Comparison of ENCODE assay signal across 7 mouse cellular contexts in the genomic region with DNA sequence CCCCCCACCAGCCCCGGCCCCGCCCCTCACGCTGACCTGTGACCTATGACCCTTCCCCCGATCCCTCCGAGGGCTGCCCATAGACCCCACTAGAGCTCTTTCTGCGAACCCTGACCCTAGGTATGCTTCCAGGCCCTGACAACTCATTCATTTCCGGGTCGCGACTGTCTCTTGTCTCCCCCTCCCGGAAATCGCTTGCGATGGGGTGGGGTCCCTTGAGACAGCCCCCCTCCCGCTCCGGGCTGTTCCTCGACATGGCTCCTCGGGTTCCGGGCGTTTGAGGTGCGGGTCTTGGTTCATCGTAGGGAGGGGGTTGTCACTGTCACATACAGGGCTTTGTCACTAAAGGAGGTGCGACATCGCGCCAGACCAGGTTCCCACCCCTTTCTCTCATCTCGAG. TPM values are rescaled to one million over a fixed set of nuclear protein-coding genes. Genes with fewer than 3 reads are reported as not detected.
DNase-seq lines count a peak whose midpoint lies in the region; TF ChIP-seq lines count a peak whose summit lies in the region.

No protein-coding gene starts in this region.

- H3K79me2 ChIP-seq in CH12.LX (replicated peaks; ENCODE audit: control insufficient read depth, extremely low read depth, insufficient read depth, poor library complexity, severe bottlenecking), result peaks cover 26% of the 10 kb centered on the region

- no peak overlapping the region for H3K27ac ChIP-seq in CH12.LX (ENCODE audit: insufficient read depth, low read depth)
- peak overlapping the region; percentile 92 for H3K27ac ChIP-seq in embryonic facial prominence, embryonic 10.5 days (replicated peaks)

- TF ChIP-seq EP300 in CH12.LX (IDR thresholded peaks at IDR 0.05; ENCODE audit: low read length), result no peak

- peak overlapping the region; percentile 73 to 81 (median 80) for H3K4me3 ChIP-seq in CH12.LX (replicated peaks in 1 of 3; ENCODE audit: low read depth in 2 of 3, low read length in 2 of 3, poor library complexity in 1 of 3)
- peak overlapping the region; percentile 99 for H3K4me3 ChIP-seq in embryonic facial prominence, embryonic 10.5 days

- H3K4me1 ChIP-seq in CH12.LX (ENCODE audit: control insufficient read depth in 1 of 2, insufficient read depth in 2 of 2), result peaks cover 9 to 30% of the 10 kb centered on the region in 2 experiments
- peaks cover 28% of the 10 kb centered on the region for H3K4me1 ChIP-seq in embryonic facial prominence, embryonic 10.5 days

- dilution Hi-C loops in CH12.LX (cut with MboI; ENCODE audit: extremely low pct_ligation_motif_present, extremely low pct_unique_long_range_greater_than_20kb, low sequenced_read_pairs), result no loop called here

- in situ Hi-C loops in CH12.LX (cut with MboI; ENCODE audit: low pct_ligation_motif_present, low pct_unique_long_range_greater_than_20kb, low sequenced_read_pairs), result loop anchor here (5.0 kb wide), 1 partner anchor 37 kb away; no protein-coding TSS in a partner anchor

- intact Hi-C loops in left cerebral cortex, postnatal 14 days (cut with DNase I), result no loop called here

- H3K36me3 ChIP-seq in CH12.LX (replicated peaks in 1 of 2; ENCODE audit: control insufficient read depth in 1 of 2, insufficient read depth in 1 of 2, low read length in 1 of 2), result peaks cover 36 to 60% of the 10 kb centered on the region in 2 experiments
- H3K36me3 ChIP-seq in embryonic facial prominence, embryonic 10.5 days (replicated peaks), result peaks cover 59% of the 10 kb centered on the region

- no peaks in the 10 kb centered on the region for H3K9me3 ChIP-seq in CH12.LX (replicated peaks; ENCODE audit: low read length)
- no peaks in the 10 kb centered on the region for H3K9me3 ChIP-seq in embryonic facial prominence, embryonic 10.5 days

- peak; percentile 42 for DNase-seq in 3134 (ENCODE audit: extremely low read depth, insufficient read length, low spot score)
- no peak for DNase-seq in CH12.LX (ENCODE audit: extremely low read depth)
- peak; percentile 70 for DNase-seq in embryonic facial prominence, embryonic 10.5 days (ENCODE audit: low spot score)
- DNase-seq in heart, postnatal 4 days, result peak; percentile 64
- peak; percentile 60 to 67 for DNase-seq in left cerebral cortex, postnatal 14 days (ENCODE audit: low spot score in 2 of 2)
- peak; percentile 59 for DNase-seq in mesoderm, embryonic 11.5 days (ENCODE audit: low read depth, low spot score)
- DNase-seq in spleen, postnatal 36 days (ENCODE audit: low spot score in 2 of 2), result peak; percentile 50 to 64

- no peak for TF ChIP-seq RAD21 in CH12.LX (IDR thresholded peaks at IDR 0.05; ENCODE audit: low read depth, low read length)

- peak overlapping the region; percentile 80 for H3K4me2 ChIP-seq in CH12.LX (ENCODE audit: insufficient read depth, low read depth, poor library complexity, severe bottlenecking)

- WGBS in embryonic facial prominence, embryonic 10.5 days, result under 1% methylated on average over 24 of the region's 24 CpGs

- peak overlapping the region; percentile 89 for H3K9ac ChIP-seq in CH12.LX (ENCODE audit: insufficient read depth, low read depth)

- no peak; the same call in 1 of the 2 replicates for TF ChIP-seq POLR2A in CH12.LX (IDR thresholded peaks at IDR 0.05; ENCODE audit: low read depth, low read length)

- no peak for TF ChIP-seq CTCF in CH12.LX (conservative IDR thresholded peaks at IDR 0.05 in 1 of 2, IDR thresholded peaks at IDR 0.05 in 1 of 2; ENCODE audit: low read depth in 2 of 2, low read length in 2 of 2)

- H3K27me3 ChIP-seq in CH12.LX (replicated peaks), result no peaks in the 10 kb centered on the region
- H3K27me3 ChIP-seq in embryonic facial prominence, embryonic 10.5 days (replicated peaks; ENCODE audit: low read depth, poor library complexity, severe bottlenecking), result no peaks in the 10 kb centered on the region

TF ChIP-seq in CH12.LX, 34 proteins besides CTCF, POLR2A, EP300 and RAD21:
- TF ChIP-seq ELF1 (IDR thresholded peaks at IDR 0.05; ENCODE audit: low read depth, low read length) (peak; percentile 78), JUND (conservative IDR thresholded peaks at IDR 0.05; ENCODE audit: low read depth, low read length) (no peak), MEF2A (IDR thresholded peaks at IDR 0.05; ENCODE audit: borderline replicate concordance, low read depth, low read length) (no peak), E2F4 (IDR thresholded peaks at IDR 0.05; ENCODE audit: insufficient replicate concordance, low read depth, low read length) (no peak), ETS1 (conservative IDR thresholded peaks at IDR 0.05; ENCODE audit: low read depth, low read length) (no peak), SMC3 (IDR thresholded peaks at IDR 0.05; ENCODE audit: low read depth, low read length) (no peak), JUN (IDR thresholded peaks at IDR 0.05; ENCODE audit: insufficient read depth, low read depth, low read length) (no peak), HCFC1 (IDR thresholded peaks at IDR 0.05; ENCODE audit: low read depth, low read length) (peak; percentile 71), ZC3H11A (IDR thresholded peaks at IDR 0.05; ENCODE audit: low read depth, low read length) (no peak), PAX5 (IDR thresholded peaks at IDR 0.05; ENCODE audit: low read length) (no peak), TBP (conservative IDR thresholded peaks at IDR 0.05; ENCODE audit: low read depth, low read length) (no peak), NRF1 (IDR thresholded peaks at IDR 0.05; ENCODE audit: low read depth, low read length) (no peak), MYC (IDR thresholded peaks at IDR 0.05; ENCODE audit: low read depth, low read length) (no peak), GABPA (IDR thresholded peaks at IDR 0.05; ENCODE audit: insufficient replicate concordance, low read depth, low read length) (no peak), UBTF (IDR thresholded peaks at IDR 0.05; ENCODE audit: low read depth, low read length) (no peak), POLR2AphosphoS2 (IDR thresholded peaks at IDR 0.05; ENCODE audit: low read depth, low read length) (no peak), CHD1 (IDR thresholded peaks at IDR 0.05; ENCODE audit: low read depth, low read length) (no peak), CHD2 (IDR thresholded peaks at IDR 0.05; ENCODE audit: low read length) (peak; percentile 67; the same call in 1 of the 2 replicates), KAT2A (IDR thresholded peaks at IDR 0.05; ENCODE audit: insufficient replicate concordance, low read length) (no peak), TCF12 (IDR thresholded peaks at IDR 0.05; ENCODE audit: low read depth, low read length) (no peak), MXI1 (IDR thresholded peaks at IDR 0.05; ENCODE audit: low read depth, low read length) (peak; percentile 30; the same call in 1 of the 2 replicates), ZNF384 (IDR thresholded peaks at IDR 0.05; ENCODE audit: low read depth, low read length) (no peak), SIN3A (IDR thresholded peaks at IDR 0.05; ENCODE audit: low read length) (peak; percentile 75), MAZ (IDR thresholded peaks at IDR 0.05; ENCODE audit: low read depth, low read length) (peak; percentile 57), NELFE (IDR thresholded peaks at IDR 0.05; ENCODE audit: low read depth, low read length) (no peak)
TF ChIP-seq in CH12.LX: peak in this region for 6.

RNA-seq across cellular contexts. Expression of gene Dda1, which starts 0.4 kb away (rescaled TPM):
- 59.3 and 62.8 TPM in 2 replicates for total RNA-seq in CH12.LX (2012; rRNA removed)
- total RNA-seq in CH12.LX (2014; rRNA removed), result 49.8 and 57.4 TPM in 2 replicates
- polyA plus RNA-seq in CH12.LX (2012; ENCODE audit: insufficient read length, low read depth), result 65.8 and 78.1 TPM in 2 replicates
- polyA plus RNA-seq in embryonic facial prominence, embryonic 10.5 days (2016; fragmentation: Nextera tagmentation; extraction: Ambion mirVana), result 131 and 134 TPM in 2 replicates
- 10 to 100 TPM; 42.0 to 46.2 TPM for total RNA-seq in heart, postnatal 4 days (2021)
- 100 to 1,000 TPM in 1 of 2 experiments, 10 to 100 TPM in 1; 96.0 to 106 TPM for total RNA-seq in left cerebral cortex, postnatal 14 days (2021)

RNA-seq across cellular contexts. Expression of gene Mrpl34, which starts 4.7 kb away (rescaled TPM):
- 150 and 180 TPM in 2 replicates for total RNA-seq in CH12.LX (2012; rRNA removed)
- total RNA-seq in CH12.LX (2014; rRNA removed), result 80.1 and 94.4 TPM in 2 replicates
- 123 and 133 TPM in 2 replicates for polyA plus RNA-seq in CH12.LX (2012; ENCODE audit: insufficient read length, low read depth)
- 223 and 236 TPM in 2 replicates for polyA plus RNA-seq in embryonic facial prominence, embryonic 10.5 days (2016; fragmentation: Nextera tagmentation; extraction: Ambion mirVana)
- 100 to 1,000 TPM in 1 of 2 experiments, 10 to 100 TPM in 1; 96.0 to 107 TPM for total RNA-seq in heart, postnatal 4 days (2021)
- 10 to 100 TPM; 75.5 to 79.8 TPM for total RNA-seq in left cerebral cortex, postnatal 14 days (2021)

RNA-seq across cellular contexts. Expression of gene Abhd8, which starts 6.0 kb away (rescaled TPM):
- total RNA-seq in CH12.LX (2012; rRNA removed), result 28.2 and 33.2 TPM in 2 replicates
- total RNA-seq in CH12.LX (2014; rRNA removed), result 8.5 and 8.9 TPM in 2 replicates
- 5.2 and 6.0 TPM in 2 replicates for polyA plus RNA-seq in CH12.LX (2012; ENCODE audit: insufficient read length, low read depth)
- 66.4 and 69.4 TPM in 2 replicates for polyA plus RNA-seq in embryonic facial prominence, embryonic 10.5 days (2016; fragmentation: Nextera tagmentation; extraction: Ambion mirVana)
- 10 to 100 TPM; 37.7 to 39.3 TPM for total RNA-seq in heart, postnatal 4 days (2021)
- 100 to 1,000 TPM; 225 to 230 TPM for total RNA-seq in left cerebral cortex, postnatal 14 days (2021)

RNA-seq across cellular contexts. Expression of gene Ano8, which starts 16.4 kb away (rescaled TPM):
- total RNA-seq in CH12.LX (2012; rRNA removed) (5.5 and 6.7 TPM in 2 replicates), CH12.LX (2014; rRNA removed) (1.8 and 1.9 TPM in 2 replicates)
- 1.8 and 2.1 TPM in 2 replicates for polyA plus RNA-seq in CH12.LX (2012; ENCODE audit: insufficient read length, low read depth)
- polyA plus RNA-seq in embryonic facial prominence, embryonic 10.5 days (2016; fragmentation: Nextera tagmentation; extraction: Ambion mirVana), result 2.4 and 3.2 TPM in 2 replicates
- total RNA-seq in heart, postnatal 4 days (2021), result 10 to 100 TPM; 13.5 to 15.4 TPM
- 10 to 100 TPM; 68.7 to 74.9 TPM for total RNA-seq in left cerebral cortex, postnatal 14 days (2021)

RNA-seq across cellular contexts. Expression of gene Gtpbp3, which starts 18.5 kb away (rescaled TPM):
- 26.7 and 29.0 TPM in 2 replicates for total RNA-seq in CH12.LX (2012; rRNA removed)
- total RNA-seq in CH12.LX (2014; rRNA removed), result 19.5 and 20.7 TPM in 2 replicates
- polyA plus RNA-seq in CH12.LX (2012; ENCODE audit: insufficient read length, low read depth), result 17.4 and 21.6 TPM in 2 replicates
- 24.5 and 25.3 TPM in 2 replicates for polyA plus RNA-seq in embryonic facial prominence, embryonic 10.5 days (2016; fragmentation: Nextera tagmentation; extraction: Ambion mirVana)
- total RNA-seq in heart, postnatal 4 days (2021), result 10 to 100 TPM; 17.8 to 20.1 TPM
- total RNA-seq in left cerebral cortex, postnatal 14 days (2021), result 10 to 100 TPM; 29.8 to 30.8 TPM

Comparison
In these comparisons a context has a peak if more than half of its experiments do, and no peak if none do; other contexts are left out.
1. RNA of gene Abhd8, which starts 6.0 kb away (total RNA-seq): 225 to 230 TPM in left cerebral cortex, postnatal 14 days; 37.7 to 39.3 TPM in heart, postnatal 4 days and 8.5 to 33.2 TPM in CH12.LX; every median in the first group is over 4 times any median in the second.